In the genomic region with DNA sequence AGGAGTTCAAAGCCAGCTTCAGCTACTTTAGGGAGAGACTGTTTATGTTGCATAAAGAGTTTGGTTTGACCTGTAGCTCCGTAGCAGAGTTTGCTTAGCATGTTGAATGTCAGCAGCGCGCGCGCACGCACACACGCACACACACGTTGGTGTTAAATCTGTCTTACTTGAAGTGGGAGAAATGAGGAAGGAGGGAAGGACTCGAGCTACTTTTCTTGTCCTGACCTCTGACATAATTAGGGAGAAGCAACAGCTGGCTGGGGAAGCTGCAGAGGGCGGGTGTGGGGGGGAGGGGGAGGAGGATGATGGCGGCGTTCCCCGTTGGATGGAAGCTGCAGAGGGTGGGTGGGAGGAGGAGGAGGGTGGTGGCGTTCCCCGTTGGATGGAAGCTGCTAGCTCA, we compare ENCODE assay signal across 21 mouse cellular contexts. TPM values are rescaled to one million over a fixed set of nuclear protein-coding genes. Genes with fewer than 3 reads are reported as not detected.
DNase-seq lines count a peak whose midpoint lies in the region; ATAC-seq lines count a peak whose summit lies in the region.
"Had no signal": no experiment of that assay in that cellular context is flagged by ENCODE, and none has a peak within 500 bp of the region (broad histone marks: within the 10 kb centered on the region; RNA-seq: fewer than 3 reads in every experiment).

No protein-coding gene starts in this region.

- ATAC-seq in megakaryocyte progenitor cell, adult 5-6 weeks (replicated peaks; ENCODE audit: poor library complexity), result peak; percentile 41
- ATAC-seq: intestine, embryonic 16.5 days had no signal

- 85% methylated on average over 15 of the region's 15 CpGs for WGBS in limb, embryonic 10.5 days

- peaks cover 6% of the 10 kb centered on the region; the same call in 1 of the 2 replicates for H3K4me1 ChIP-seq in brown adipose tissue, adult 24 weeks (ENCODE audit: control insufficient read depth, insufficient read depth, insufficient read length, low read length)
- H3K4me1 ChIP-seq in limb, embryonic 10.5 days, result no peaks in the 10 kb centered on the region
- H3K4me1 ChIP-seq: embryonic facial prominence, embryonic 15.5 days; forebrain, embryonic 12.5 days; hindbrain, embryonic 13.5 days; midbrain, embryonic 12.5 days had no signal

- H3K9me3 ChIP-seq in limb, embryonic 10.5 days (replicated peaks), result no peaks in the 10 kb centered on the region
- H3K9me3 ChIP-seq: embryonic facial prominence, embryonic 15.5 days; forebrain, embryonic 12.5 days; hindbrain, embryonic 13.5 days; midbrain, embryonic 12.5 days had no signal

- no peak overlapping the region for H3K4me3 ChIP-seq in brown adipose tissue, adult 24 weeks (ENCODE audit: insufficient read depth, low read depth, low read length)
- H3K4me3 ChIP-seq in limb, embryonic 10.5 days, result no peak overlapping the region
- H3K4me3 ChIP-seq: embryonic facial prominence, embryonic 15.5 days; forebrain, embryonic 12.5 days; hindbrain, embryonic 13.5 days; midbrain, embryonic 12.5 days had no signal

- peaks cover 99% of the 10 kb centered on the region for H3K36me3 ChIP-seq in limb, embryonic 10.5 days

- H3K27me3 ChIP-seq in limb, embryonic 10.5 days (ENCODE audit: low read depth, poor library complexity, severe bottlenecking), result no peaks in the 10 kb centered on the region
- H3K27me3 ChIP-seq: embryonic facial prominence, embryonic 15.5 days; forebrain, embryonic 12.5 days; hindbrain, embryonic 13.5 days; midbrain, embryonic 12.5 days had no signal

- DNase-seq in kidney, postnatal 10 days, result peak; percentile 60
- no peak for DNase-seq in kidney, adult 11 months
- DNase-seq in kidney, postnatal 4 days, result peak; percentile 36 to 57
- DNase-seq in limb, embryonic 10.5 days (ENCODE audit: low spot score), result no peak
- no peak for DNase-seq in frontal cortex, adult 2 months (ENCODE audit: extremely low spot score in 1 of 2, low spot score in 1 of 2)
- DNase-seq: adrenal gland, adult 2 months; cerebellum, adult 8-10 months; lung, embryonic 14.5 days; right cerebral cortex, adult 18-20 months had no signal

- H3K27ac ChIP-seq in brown adipose tissue, adult 24 weeks (replicated peaks; ENCODE audit: low read depth, low read length), result peak overlapping the region; percentile 70
- H3K27ac ChIP-seq in limb, embryonic 10.5 days, result no peak overlapping the region
- H3K27ac ChIP-seq: embryonic facial prominence, embryonic 15.5 days; forebrain, embryonic 12.5 days; hindbrain, embryonic 13.5 days; midbrain, embryonic 12.5 days had no signal

RNA-seq across cellular contexts. Expression of gene Usp48, which starts 16.7 kb away (rescaled TPM):
- polyA plus RNA-seq in brown adipose tissue, adult 24 weeks (2012; ENCODE audit: insufficient read depth, insufficient read length, missing spikeins), result 25.2 and 62.5 TPM in 2 replicates
- 91.5 and 96.8 TPM in 2 replicates for total RNA-seq in megakaryocyte progenitor cell, adult 5-6 weeks (2015)
- 107 and 151 TPM in 2 replicates for total RNA-seq in megakaryocyte progenitor cell, adult 5-6 weeks (2017)
- 76.0 and 80.2 TPM in 2 replicates for polyA plus RNA-seq in limb, embryonic 10.5 days (2016; fragmentation: Nextera tagmentation; extraction: Ambion mirVana)
- polyA plus RNA-seq in frontal cortex, adult 2 months (2012; rRNA removed), result 171 and 180 TPM in 2 replicates

RNA-seq across cellular contexts. Expression of gene Ldlrad2, which starts 35.9 kb away (rescaled TPM):
- not detected in 2 replicates for polyA plus RNA-seq in brown adipose tissue, adult 24 weeks (2012; ENCODE audit: insufficient read depth, insufficient read length, missing spikeins)
- total RNA-seq in megakaryocyte progenitor cell, adult 5-6 weeks (2015), result not detected in 2 replicates
- not detected in 2 replicates for total RNA-seq in megakaryocyte progenitor cell, adult 5-6 weeks (2017)
- not detected in 2 replicates for polyA plus RNA-seq in limb, embryonic 10.5 days (2016; fragmentation: Nextera tagmentation; extraction: Ambion mirVana)
- not detected in 2 replicates for polyA plus RNA-seq in frontal cortex, adult 2 months (2012; rRNA removed)
- total RNA-seq: adrenal gland, adult 2 months; heart, adult 8-10 months; layer of hippocampus, postnatal 25 days had no signal
- polyA plus RNA-seq: C2C12; forebrain, embryonic 12.5 days; heart, postnatal 0 days; intestine, embryonic 16.5 days; limb, embryonic 11.5 days; lung, embryonic 14.5 days; midbrain, embryonic 12.5 days had no signal

RNA-seq across cellular contexts. Expression of gene Rap1gap, which starts 54.3 kb away (rescaled TPM):
- 27.7 and 29.4 TPM in 2 replicates for polyA plus RNA-seq in brown adipose tissue, adult 24 weeks (2012; ENCODE audit: insufficient read depth, insufficient read length, missing spikeins)
- 1.5 and 1.7 TPM in 2 replicates for total RNA-seq in megakaryocyte progenitor cell, adult 5-6 weeks (2015)
- total RNA-seq in megakaryocyte progenitor cell, adult 5-6 weeks (2017), result 0.83 and 0.98 TPM in 2 replicates
- polyA plus RNA-seq in limb, embryonic 10.5 days (2016; fragmentation: Nextera tagmentation; extraction: Ambion mirVana), result 2.8 and 4.2 TPM in 2 replicates
- 265 and 280 TPM in 2 replicates for polyA plus RNA-seq in frontal cortex, adult 2 months (2012; rRNA removed)

Comparison
In these comparisons a context has a peak if more than half of its experiments do, and no peak if none do; other contexts are left out.
1. DNase-seq: peak in kidney, postnatal 10 days (single experiment) and kidney, postnatal 4 days (2 of 2); none in kidney, adult 11 months (single experiment), limb, embryonic 10.5 days (single experiment) and frontal cortex, adult 2 months (0 of 2).